Mouse (Mus musculus) megakaryocyte, embryonic 14.5 days (primary cell): Measurements from ENCODE around the gene Hoxb7. TPM values are rescaled to one million over a fixed set of nuclear protein-coding genes. Genes with fewer than 3 reads are reported as not detected.

Source experiments
- H3K27me3 ChIP-seq: replicated peaks from 2 replicates; pipeline ENCODE3; 2012; ENCODE audit warnings: inconsistent platforms
- H3K36me3 ChIP-seq: replicated peaks from 2 replicates; pipeline ENCODE3; 2012; ENCODE audit warnings: low read length, inconsistent platforms, mixed read lengths
- H3K4me1 ChIP-seq: 2 replicates; pipeline ENCODE4 v1.6.1; 2012; ENCODE audit warnings: inconsistent platforms
- H3K4me3 ChIP-seq: replicated peaks from 2 replicates; pipeline ENCODE3; 2012; ENCODE audit warnings: moderate library complexity, mild to moderate bottlenecking, inconsistent platforms
- H3K9me3 ChIP-seq: 2 replicates; pipeline ENCODE4 v1.6.1; 2012; ENCODE audit warnings: inconsistent platforms
- FLI1 ChIP-seq: IDR thresholded peaks from 2 replicates; pipeline ENCODE4 v1.6.1; 2012; ENCODE audit warnings: low read length, inconsistent platforms, mixed read lengths
- GATA1 ChIP-seq: IDR thresholded peaks from 3 replicates; pipeline ENCODE4 v1.6.1; 2012; ENCODE audit warnings: mixed read lengths, low read length, inconsistent platforms, borderline replicate concordance
- polyA plus RNA-seq: library from polyadenylated mRNA; stranded (reverse); fragments of >175 nt; gene quantifications from 2 replicates; pipeline ENCODE4 v1.2.3, GENCODE M21; 2012; ENCODE audit warnings: low replicate concordance; ENCODE audit not compliant: insufficient read depth

Hoxb7 gene
- polyA plus RNA-seq, 1 experiment, result not detected

DNA sequence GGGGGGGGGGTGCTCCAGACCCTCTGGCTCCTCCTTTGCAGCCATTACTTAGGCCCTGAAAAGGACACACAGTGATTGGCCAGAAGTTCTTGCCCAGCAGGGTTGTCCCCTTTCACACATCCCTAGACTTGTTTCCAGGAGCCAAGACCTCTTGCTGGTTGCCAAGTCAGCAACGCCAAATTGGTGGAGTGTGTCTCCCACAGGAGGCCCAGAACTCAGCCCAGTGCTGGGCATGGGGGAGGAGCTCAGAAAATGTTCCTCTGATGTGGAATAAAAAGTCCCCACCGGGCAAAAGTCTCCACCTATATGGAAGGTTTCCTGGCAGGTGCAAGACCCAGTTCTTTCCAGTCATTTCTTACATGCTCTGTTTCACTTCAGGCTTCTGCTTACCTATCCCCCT, 27.4 kb upstream of the Hoxb7 start:
- no peak overlapping the region for H3K4me3 ChIP-seq
- peaks cover 18% of the 10 kb centered on the region for H3K4me1 ChIP-seq
- H3K9me3 ChIP-seq, result no peaks in the 10 kb centered on the region
- TF ChIP-seq GATA1, result no peak
- no peak for TF ChIP-seq FLI1
- peaks cover 97% of the 10 kb centered on the region for H3K27me3 ChIP-seq
- no peaks in the 10 kb centered on the region for H3K36me3 ChIP-seq

DNA sequence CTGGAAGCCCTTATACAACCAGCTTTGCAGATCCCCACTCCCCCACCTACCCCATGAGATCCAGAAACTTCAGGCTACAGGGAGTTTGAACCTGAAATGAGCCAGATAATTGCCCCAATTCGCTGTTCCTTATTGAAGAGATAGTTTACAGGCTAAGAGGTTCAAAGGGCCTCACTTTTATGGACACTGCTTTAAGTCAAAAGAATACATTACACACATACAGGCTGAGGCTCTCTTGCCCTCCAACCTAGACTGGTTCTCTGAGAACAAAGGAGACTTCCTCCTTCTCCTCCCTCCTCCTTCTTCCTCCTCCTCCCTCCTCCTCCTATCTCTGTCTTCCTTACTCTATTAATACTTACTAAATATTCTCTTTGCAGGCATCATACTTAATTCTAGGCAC, 26.9 kb upstream of the Hoxb7 start:
- H3K9me3 ChIP-seq, result no peaks in the 10 kb centered on the region
- no peak overlapping the region for H3K4me3 ChIP-seq
- TF ChIP-seq FLI1 (no peak), GATA1 (no peak)
- H3K27me3 ChIP-seq, result peaks cover 97% of the 10 kb centered on the region
- no peaks in the 10 kb centered on the region for H3K36me3 ChIP-seq
- H3K4me1 ChIP-seq, result peaks cover 14% of the 10 kb centered on the region

DNA sequence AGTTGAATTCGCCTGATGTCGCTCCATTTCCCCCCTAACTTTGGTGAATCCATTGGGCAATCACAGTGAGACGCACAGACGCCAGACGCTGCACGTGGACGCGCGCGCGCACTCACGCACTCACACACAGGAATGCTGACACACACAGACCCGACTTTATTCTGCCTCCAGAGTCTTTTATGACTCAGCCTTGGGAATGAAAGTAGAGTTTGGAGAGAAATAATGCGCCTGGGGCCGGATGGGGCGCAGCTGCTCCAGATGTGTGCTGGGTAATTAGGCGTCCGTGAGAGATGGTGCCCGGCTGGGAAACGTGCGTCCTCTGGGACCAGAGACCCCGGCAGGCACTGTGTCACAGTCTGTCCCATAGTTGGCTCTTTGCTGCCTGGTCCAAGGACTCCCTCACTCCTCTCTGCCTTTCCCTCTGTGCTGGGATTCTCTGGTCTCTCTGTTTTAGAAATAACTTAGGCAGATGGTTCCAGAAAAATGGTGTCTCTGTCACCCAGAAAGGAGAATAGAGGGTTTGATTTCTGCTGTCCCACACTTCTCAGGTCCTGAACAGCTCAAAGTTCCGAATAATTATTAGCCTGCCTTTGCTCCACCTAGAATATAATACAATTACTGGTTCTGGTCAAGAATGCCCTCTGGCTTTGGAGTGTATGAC, 26.0 kb upstream of the Hoxb7 start:
- H3K9me3 ChIP-seq, result no peaks in the 10 kb centered on the region
- H3K27me3 ChIP-seq, result peaks cover 97% of the 10 kb centered on the region
- H3K36me3 ChIP-seq, result no peaks in the 10 kb centered on the region
- H3K4me1 ChIP-seq, result peaks cover 11% of the 10 kb centered on the region
- H3K4me3 ChIP-seq, result no peak overlapping the region
- no peak for TF ChIP-seq FLI1
- no peak for TF ChIP-seq GATA1

DNA sequence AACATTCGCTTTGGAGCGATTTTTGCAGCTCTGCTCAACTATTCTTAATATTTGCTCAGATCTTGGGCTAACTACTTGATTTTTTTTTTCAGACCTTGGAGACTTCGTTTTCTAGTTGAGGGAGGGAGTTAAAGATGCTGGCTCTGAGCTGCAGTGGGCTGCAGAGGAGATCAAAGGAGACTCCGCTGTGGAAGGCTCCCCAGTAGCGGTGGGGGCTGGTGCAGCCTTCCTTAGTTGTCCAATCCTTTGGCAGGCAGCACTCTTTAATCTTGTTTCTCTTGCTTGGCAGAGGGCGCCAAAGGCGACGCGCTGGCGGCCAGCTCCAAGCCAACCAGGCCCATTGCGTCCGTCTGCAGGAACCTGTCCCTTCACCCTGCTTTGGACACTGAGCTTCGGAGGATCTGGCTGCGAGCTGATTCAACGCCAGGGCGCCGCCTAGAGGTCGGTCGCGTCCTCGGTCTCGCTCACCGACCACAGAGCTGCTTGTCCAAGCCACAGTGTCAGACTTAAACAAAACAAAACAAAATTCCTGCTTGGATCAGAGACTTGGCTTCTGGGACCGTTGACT, 25.0 kb upstream of the Hoxb7 start:
- H3K27me3 ChIP-seq, result peaks cover 96% of the 10 kb centered on the region
- TF ChIP-seq FLI1 (no peak), GATA1 (no peak)
- H3K4me3 ChIP-seq, result peak overlapping the region; percentile 5
- H3K36me3 ChIP-seq, result no peaks in the 10 kb centered on the region
- H3K4me1 ChIP-seq, result peaks cover 9% of the 10 kb centered on the region
- H3K9me3 ChIP-seq, result no peaks in the 10 kb centered on the region

DNA sequence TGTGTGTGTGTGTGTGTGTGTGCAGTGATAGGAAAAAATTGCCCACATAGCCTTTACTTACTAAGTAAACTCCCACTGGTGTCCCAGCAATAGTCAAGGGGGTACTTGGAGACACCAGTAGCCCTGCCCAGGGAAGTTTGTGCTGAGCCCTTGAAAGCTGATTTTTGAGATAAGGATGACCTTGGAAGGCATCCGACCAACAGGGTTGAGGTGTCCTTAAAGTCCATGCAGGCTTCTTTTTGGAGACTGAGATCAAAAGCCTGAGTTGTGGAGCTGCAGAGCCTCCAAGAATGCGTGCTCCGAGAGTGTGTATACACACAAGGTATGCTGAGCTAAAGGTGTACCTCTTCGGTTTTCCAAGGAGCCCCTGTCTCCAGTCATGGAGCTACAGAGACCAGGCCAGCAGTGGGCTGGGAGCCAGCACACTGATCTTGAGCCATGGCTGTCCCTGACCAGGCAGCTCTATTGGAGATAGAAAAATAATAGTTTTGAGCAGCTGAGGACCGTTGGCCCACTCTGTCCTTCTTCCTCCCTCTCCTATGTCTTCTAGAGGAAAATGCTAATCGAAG, 24.1 kb upstream of the Hoxb7 start:
- TF ChIP-seq GATA1 (no peak), FLI1 (no peak)
- H3K4me1 ChIP-seq, result peaks cover 9% of the 10 kb centered on the region
- no peak overlapping the region for H3K4me3 ChIP-seq
- no peaks in the 10 kb centered on the region for H3K9me3 ChIP-seq
- H3K36me3 ChIP-seq, result no peaks in the 10 kb centered on the region
- peaks cover 96% of the 10 kb centered on the region for H3K27me3 ChIP-seq

DNA sequence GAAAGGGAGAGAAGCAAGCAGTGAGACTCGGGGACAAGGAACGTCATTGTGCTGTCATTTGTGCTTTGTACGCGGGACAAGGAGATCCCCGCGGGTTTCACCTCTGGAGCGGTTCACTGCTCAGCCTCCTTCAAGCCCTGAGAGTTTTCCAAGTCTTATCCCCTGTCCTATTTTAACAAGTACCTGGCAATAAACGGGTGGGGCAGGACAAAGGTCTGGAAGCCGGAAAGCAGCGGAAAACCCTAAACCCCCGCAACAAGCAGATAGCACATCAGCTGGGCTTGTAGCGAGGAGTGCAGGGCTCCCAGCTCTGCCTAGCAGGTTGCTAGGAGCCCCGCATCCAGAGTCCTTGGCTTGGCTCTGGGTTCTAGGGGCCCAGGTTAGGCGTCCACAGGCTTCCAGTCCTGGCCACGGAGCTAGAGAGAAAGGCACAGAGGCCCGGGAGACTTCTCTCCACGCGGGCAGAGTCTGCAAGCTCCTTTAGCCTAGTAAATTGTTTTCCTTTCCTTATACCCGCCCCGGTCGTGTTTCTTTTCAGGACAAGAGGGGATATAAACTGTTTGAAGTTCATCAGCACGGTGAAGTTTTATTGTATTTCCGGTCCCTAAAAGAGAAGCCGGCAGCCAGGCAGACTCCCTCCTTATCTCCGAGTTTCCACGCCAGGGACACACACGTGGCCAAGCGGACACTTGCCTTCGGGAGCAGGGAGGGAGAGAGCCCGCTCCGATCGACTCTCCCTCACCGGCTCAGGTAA, 22.6 kb upstream of the Hoxb7 start:
- peaks cover 97% of the 10 kb centered on the region for H3K27me3 ChIP-seq
- no peaks in the 10 kb centered on the region for H3K9me3 ChIP-seq

DNA sequence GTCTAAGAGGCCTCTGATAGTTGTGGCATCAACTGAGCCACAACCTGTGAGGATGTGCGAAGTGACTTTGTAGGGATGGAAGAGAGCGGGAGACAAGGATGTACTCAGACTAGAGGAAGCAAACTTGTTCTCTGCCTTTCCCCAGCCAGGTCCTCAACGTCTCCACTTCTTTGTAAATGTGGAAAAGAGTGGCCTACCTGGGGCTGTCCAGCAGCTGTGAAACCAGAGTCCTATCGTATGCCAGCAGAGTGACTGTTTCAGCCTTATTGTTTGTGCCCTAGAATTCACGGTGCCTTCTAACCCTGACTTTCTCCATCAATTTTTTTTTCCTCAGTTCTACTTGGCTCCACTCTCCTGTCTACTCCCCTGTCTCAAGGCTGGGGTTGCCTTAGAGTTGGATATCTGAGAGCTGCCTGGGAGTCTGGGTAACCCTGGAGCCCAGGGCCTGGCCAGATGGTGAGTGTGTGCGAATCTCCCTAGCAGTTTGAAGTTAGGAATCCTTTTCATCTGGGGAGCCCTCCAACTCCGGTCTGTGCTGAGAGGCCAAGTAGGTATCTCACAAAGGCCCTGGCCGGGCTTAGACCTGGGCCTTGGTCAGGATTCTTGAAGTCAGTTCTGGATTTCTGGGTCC, 21.9 kb upstream of the Hoxb7 start:
- Histone ChIP-seq H3K36me3 (no peaks in the 10 kb centered on the region), H3K4me1 (peaks cover 9% of the 10 kb centered on the region), H3K4me3 (no peak overlapping the region), H3K27me3 (peaks cover 97% of the 10 kb centered on the region), H3K9me3 (no peaks in the 10 kb centered on the region)
- no peak for TF ChIP-seq GATA1
- TF ChIP-seq FLI1, result no peak

More for the DNA sequence above, 22.6 kb upstream of the Hoxb7 start:
- peaks cover 9% of the 10 kb centered on the region for H3K4me1 ChIP-seq
- TF ChIP-seq GATA1 (no peak), FLI1 (no peak)
- no peak overlapping the region for H3K4me3 ChIP-seq
- no peaks in the 10 kb centered on the region for H3K36me3 ChIP-seq

DNA sequence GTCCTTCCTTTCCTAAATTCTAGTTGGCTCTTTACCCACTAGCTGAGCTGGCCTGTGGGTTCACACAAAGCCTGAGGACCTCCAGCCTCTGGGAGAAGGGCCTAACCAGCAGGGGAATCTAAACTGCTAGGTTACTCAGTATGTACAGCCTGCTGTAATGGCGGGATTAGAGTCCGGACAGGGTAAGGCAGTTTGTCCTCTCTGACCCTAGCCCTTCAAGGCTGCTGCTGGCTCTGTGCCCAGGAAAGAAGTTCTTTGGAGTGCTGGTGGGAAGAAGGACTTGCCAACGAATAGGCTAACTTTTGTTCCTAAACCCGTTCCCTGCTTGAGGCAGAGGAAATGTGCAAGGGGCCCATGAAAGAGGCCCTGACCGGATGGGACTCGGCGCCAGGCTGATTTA, 20.5 kb upstream of the Hoxb7 start:
- no peak for TF ChIP-seq GATA1
- TF ChIP-seq FLI1, result no peak
- no peaks in the 10 kb centered on the region for H3K9me3 ChIP-seq
- H3K36me3 ChIP-seq, result no peaks in the 10 kb centered on the region
- H3K4me3 ChIP-seq, result no peak overlapping the region
- peaks cover 6% of the 10 kb centered on the region for H3K4me1 ChIP-seq
- H3K27me3 ChIP-seq, result peaks cover 98% of the 10 kb centered on the region

DNA sequence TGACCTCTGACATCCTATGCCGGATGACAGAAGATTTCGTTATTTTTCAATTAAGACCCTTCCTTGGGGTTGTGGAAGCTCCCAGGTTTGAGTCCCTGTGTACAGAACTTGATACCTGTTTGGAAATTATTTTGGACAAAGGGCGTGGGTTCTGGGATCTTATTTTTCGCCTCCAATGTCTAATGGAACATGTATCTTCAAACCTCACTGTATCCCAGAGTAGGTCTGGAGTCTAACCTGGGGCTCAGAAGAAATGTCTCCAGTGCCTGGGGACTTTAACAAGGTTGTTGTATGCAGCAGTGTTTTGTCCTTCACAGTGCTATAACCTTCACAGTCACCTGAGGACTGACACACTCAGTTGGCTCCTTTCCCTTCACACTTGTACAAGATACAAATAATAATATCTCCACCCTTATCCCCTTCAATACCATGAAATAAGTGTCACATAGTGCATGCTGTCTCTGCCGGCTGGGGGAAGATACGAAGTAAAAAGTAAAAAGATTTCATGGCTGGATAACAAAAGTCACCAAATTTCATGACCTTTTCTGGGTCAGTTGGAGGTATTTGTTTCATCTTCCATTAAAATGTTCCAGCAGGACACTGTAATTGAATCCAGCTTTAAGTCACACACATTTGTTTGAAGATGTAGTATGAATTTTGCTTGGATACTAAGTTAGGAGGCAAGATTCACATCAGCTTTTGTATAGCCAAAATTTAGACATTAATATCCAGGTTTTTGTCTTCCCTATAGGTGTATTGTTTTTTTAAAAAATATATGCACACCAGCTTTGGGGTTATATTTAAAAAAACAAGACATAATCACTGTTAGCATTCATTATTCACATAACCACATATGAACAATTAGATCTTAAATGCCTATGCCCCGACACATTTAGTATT, 19.2 kb upstream of the Hoxb7 start:
- H3K4me3 ChIP-seq, result no peak overlapping the region
- TF ChIP-seq GATA1 (no peak), FLI1 (no peak)
- no peaks in the 10 kb centered on the region for H3K36me3 ChIP-seq
- H3K9me3 ChIP-seq, result no peaks in the 10 kb centered on the region
- peaks cover 98% of the 10 kb centered on the region for H3K27me3 ChIP-seq
- H3K4me1 ChIP-seq, result peaks cover 7% of the 10 kb centered on the region
